Mouse (Mus musculus) mouse embryonic stem cell (cell line): ENCODE results near the gene Cldn34b2.
"Not testable (repeated sequence)": the region's sequence is repeated elsewhere in the genome, so short reads cannot be mapped to it uniquely, and the experiment has no call there.

Experiments used
- in situ Hi-C, 2 experiments: fragments of 300-500 bp; cut with MboI; formaldehyde crosslinking; loops; 1 replicate in 1 of 2; 3 replicates in 1 of 2; pipeline ENCODE4 v1.14.3; 2019 to 2020; ENCODE audit warnings: low sequenced_read_pairs in 2 of 2, low pct_unique_long_range_greater_than_20kb in 1 of 2, mixed read lengths in 1 of 2; ENCODE audit not compliant: unreplicated experiment in 1 of 2

Cldn34b2 gene

GRCm38 (mm10) chrX:155128312-155128711 is at the start of gene Cldn34b2:
Gene Cldn34b2 (minus strand): TSS chrX:155128412.
- in situ Hi-C loops: not testable (repeated sequence)

- in situ Hi-C loops: no loop called here
Measured at GRCm38 (mm10) chrX:155177640-155178039, 49.4 kb upstream of the Cldn34b2 start.

- in situ Hi-C loops: no loop called here
Measured at GRCm38 (mm10) chrX:155177230-155177629, 49.0 kb upstream of the Cldn34b2 start.

- in situ Hi-C loops: no loop called here
Measured at GRCm38 (mm10) chrX:155175568-155175967, 47.4 kb upstream of the Cldn34b2 start.

GRCm38 (mm10) chrX:155172310-155172709 is 44.1 kb upstream of the Cldn34b2 start:
- in situ Hi-C loops: no loop called here

GRCm38 (mm10) chrX:155171754-155172153 is 43.5 kb upstream of the Cldn34b2 start:
- in situ Hi-C loops: no loop called here

- in situ Hi-C loops: loop anchor here in 1 of 2 experiments (10.0 kb wide), 1 partner anchor 145 kb away; no protein-coding TSS in a partner anchor
Measured at GRCm38 (mm10) chrX:155169886-155170285, 41.7 kb upstream of the Cldn34b2 start.

GRCm38 (mm10) chrX:155167667-155168066 is 39.5 kb upstream of the Cldn34b2 start:
- in situ Hi-C loops: loop anchor here in 1 of 2 experiments (10.0 kb wide), 1 partner anchor 147 kb away; no protein-coding TSS in a partner anchor

- in situ Hi-C loops: loop anchor here in 1 of 2 experiments (10.0 kb wide), 1 partner anchor 148 kb away; no protein-coding TSS in a partner anchor
Measured at GRCm38 (mm10) chrX:155166313-155166712, 38.1 kb upstream of the Cldn34b2 start.

- in situ Hi-C loops: loop anchor here in 1 of 2 experiments (10.0 kb wide), 1 partner anchor 151 kb away; no protein-coding TSS in a partner anchor
Measured at GRCm38 (mm10) chrX:155163553-155163952, 35.3 kb upstream of the Cldn34b2 start.

GRCm38 (mm10) chrX:155151868-155152267 is 23.7 kb upstream of the Cldn34b2 start:
- in situ Hi-C loops: no loop called here

GRCm38 (mm10) chrX:155144718-155145117 is 16.5 kb upstream of the Cldn34b2 start:
- in situ Hi-C loops: no loop called here

GRCm38 (mm10) chrX:155098024-155098423 is 30.2 kb downstream of the Cldn34b2 start:
- in situ Hi-C loops: no loop called here

- in situ Hi-C loops: not testable (repeated sequence)
Measured at GRCm38 (mm10) chrX:155093566-155093965, 34.6 kb downstream of the Cldn34b2 start, which contains the start of gene Magea2. Gene Magea2 (minus strand): TSS chrX:155093666.

- in situ Hi-C loops: not testable (repeated sequence)
Measured at GRCm38 (mm10) chrX:155089693-155090092, 38.5 kb downstream of the Cldn34b2 start, which contains the start of gene Magea1. Gene Magea1 (minus strand): TSS chrX:155089793.
